34 mouse cellular contexts compared by ENCODE assay signal in the genomic region with DNA sequence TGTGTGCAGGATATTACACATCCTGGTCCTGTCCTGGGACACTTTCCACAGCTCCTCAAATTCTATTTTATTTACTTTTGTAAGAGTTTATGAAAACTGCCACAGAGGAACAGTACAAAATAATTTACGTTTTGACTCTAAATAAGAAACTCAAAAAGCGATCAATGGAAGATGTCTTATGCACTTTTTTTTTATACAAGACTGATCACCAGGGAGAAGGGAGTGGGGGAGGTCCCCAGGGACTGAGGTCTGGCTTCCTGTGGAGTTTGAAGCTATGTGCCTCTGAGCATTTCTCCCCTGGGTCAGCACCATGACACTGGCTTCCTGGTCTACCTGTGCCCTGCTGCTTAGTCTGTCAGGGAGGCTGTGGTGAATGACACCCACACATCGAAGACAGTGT.
"Had no signal": no experiment of that assay in that cellular context is flagged by ENCODE, and none has a peak within 500 bp of the region (broad histone marks: within the 10 kb centered on the region; RNA-seq: fewer than 3 reads in every experiment).

No protein-coding gene starts in this region.

- H3K9me3 ChIP-seq: heart, embryonic 10.5 days; heart, embryonic 12.5 days; heart, embryonic 13.5 days; heart, embryonic 15.5 days; hindbrain, embryonic 10.5 days; hindbrain, embryonic 12.5 days; hindbrain, embryonic 13.5 days; hindbrain, embryonic 15.5 days; intestine, embryonic 15.5 days; kidney, embryonic 15.5 days had no signal

- H3K4me1 ChIP-seq: hindbrain, embryonic 12.5 days; hindbrain, embryonic 13.5 days; hindbrain, embryonic 15.5 days; intestine, embryonic 15.5 days had no signal

- H3K36me3 ChIP-seq: heart, embryonic 10.5 days; heart, embryonic 12.5 days; heart, embryonic 13.5 days; heart, embryonic 15.5 days; hindbrain, embryonic 10.5 days; hindbrain, embryonic 12.5 days; hindbrain, embryonic 13.5 days; hindbrain, embryonic 15.5 days; intestine, embryonic 15.5 days; kidney, embryonic 15.5 days had no signal

- DNase-seq: heart, postnatal 10 days; heart, postnatal 14 days; heart, postnatal 36 days; heart, postnatal 4 days; kidney, adult 11 months; kidney, adult 18-20 months; kidney, adult 2 months; kidney, adult 8-10 months; kidney, adult 9 months; kidney, postnatal 10 days; kidney, postnatal 14 days; kidney, postnatal 25 days; kidney, postnatal 4 days; layer of hippocampus, adult 9-11 months; layer of hippocampus, postnatal 36 days had no signal

- H3K4me3 ChIP-seq: heart, embryonic 10.5 days; heart, embryonic 12.5 days; heart, embryonic 13.5 days; heart, embryonic 15.5 days; hindbrain, embryonic 10.5 days; hindbrain, embryonic 12.5 days; hindbrain, embryonic 13.5 days; hindbrain, embryonic 15.5 days; intestine, embryonic 15.5 days; kidney, embryonic 15.5 days; layer of hippocampus, adult 2 months had no signal

- H3K4me2 ChIP-seq: heart, embryonic 11.5 days; heart, embryonic 12.5 days; heart, embryonic 13.5 days; heart, embryonic 15.5 days; hindbrain, embryonic 12.5 days; hindbrain, embryonic 13.5 days; hindbrain, embryonic 14.5 days; hindbrain, embryonic 15.5 days; intestine, embryonic 15.5 days; kidney, embryonic 15.5 days had no signal

- H3K9ac ChIP-seq: heart, embryonic 12.5 days; heart, embryonic 13.5 days; heart, embryonic 15.5 days; hindbrain, embryonic 12.5 days; hindbrain, embryonic 13.5 days; hindbrain, embryonic 14.5 days; hindbrain, embryonic 15.5 days; intestine, embryonic 15.5 days; kidney, embryonic 15.5 days had no signal

- ATAC-seq: hindbrain, embryonic 16.5 days; hindbrain, postnatal 0 days; inflammation-experienced regulatory T-cells, adult 6 months; intestine, embryonic 15.5 days; intestine, embryonic 16.5 days; intestine, postnatal 0 days had no signal

- H3K27ac ChIP-seq: heart, embryonic 10.5 days; heart, embryonic 13.5 days; heart, embryonic 15.5 days; hindbrain, embryonic 10.5 days; hindbrain, embryonic 12.5 days; hindbrain, embryonic 13.5 days; hindbrain, embryonic 14.5 days; hindbrain, embryonic 15.5 days; hindbrain, postnatal 0 days; intestine, embryonic 15.5 days; kidney, embryonic 15.5 days; kidney, postnatal 0 days; layer of hippocampus, adult 2 months had no signal

- H3K27me3 ChIP-seq: heart, embryonic 12.5 days; heart, embryonic 13.5 days; heart, embryonic 15.5 days; hindbrain, embryonic 12.5 days; hindbrain, embryonic 13.5 days; hindbrain, embryonic 15.5 days; intestine, embryonic 15.5 days; kidney, embryonic 15.5 days had no signal
